8 mouse cellular contexts compared by ENCODE assay signal in the genomic region with DNA sequence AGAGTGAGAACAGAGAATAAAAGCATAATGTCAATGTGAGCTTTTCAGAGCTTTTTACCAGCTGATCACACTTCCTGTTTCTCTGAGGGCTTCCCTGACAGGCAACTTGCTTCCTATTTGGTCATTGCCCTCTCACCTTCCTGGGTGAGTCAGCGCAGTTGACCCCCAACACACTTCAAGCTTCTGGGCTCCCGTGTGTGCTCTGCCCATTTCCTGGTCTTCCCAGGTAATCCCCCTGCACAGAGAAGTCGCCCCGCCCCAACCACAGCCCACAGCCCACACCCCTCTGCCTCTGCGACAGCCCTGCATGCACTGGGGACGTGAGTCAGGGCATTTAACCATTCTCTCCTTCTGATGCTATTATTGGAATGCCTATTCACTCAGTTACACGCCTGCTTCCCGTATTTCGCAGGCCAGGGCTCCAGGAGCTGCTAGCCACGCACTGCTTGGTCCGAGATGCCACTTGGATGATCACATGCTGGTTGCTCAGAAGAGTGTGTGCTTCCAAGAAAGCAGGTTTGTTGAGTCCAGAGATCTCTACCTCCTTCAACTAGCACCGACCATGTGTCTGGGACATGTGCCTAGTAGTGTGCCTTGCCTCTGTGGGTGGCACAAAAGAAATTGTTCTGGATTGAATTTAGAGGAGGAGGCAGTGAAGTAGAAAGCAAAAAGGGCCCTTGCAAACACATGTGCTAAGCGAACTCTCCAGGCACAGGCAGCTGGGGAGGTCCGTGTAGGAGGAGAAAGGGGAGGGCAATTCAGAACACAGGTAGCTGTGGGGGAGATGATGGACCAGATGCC.
DNase-seq lines count a peak whose midpoint lies in the region; ATAC-seq and TF ChIP-seq lines count a peak whose summit lies in the region.

No protein-coding gene starts in this region.

- no peaks in the 10 kb centered on the region for H3K27me3 ChIP-seq in intestine, embryonic 15.5 days (replicated peaks)
- H3K27me3 ChIP-seq in liver, postnatal 0 days (ENCODE audit: insufficient read depth, low read length), result no peaks in the 10 kb centered on the region
- no peaks in the 10 kb centered on the region for H3K27me3 ChIP-seq in stomach, embryonic 15.5 days (replicated peaks)
- no peaks in the 10 kb centered on the region; the same call in 1 of the 2 replicates for H3K27me3 ChIP-seq in midbrain, embryonic 16.5 days (ENCODE audit: control insufficient read depth, insufficient read depth, low read depth, low read length)

- no peaks in the 10 kb centered on the region for H3K9me3 ChIP-seq in intestine, embryonic 15.5 days
- H3K9me3 ChIP-seq in liver, postnatal 0 days (ENCODE audit: low read length), result no peaks in the 10 kb centered on the region
- no peaks in the 10 kb centered on the region for H3K9me3 ChIP-seq in stomach, embryonic 15.5 days
- H3K9me3 ChIP-seq in midbrain, embryonic 16.5 days (replicated peaks; ENCODE audit: control insufficient read depth, low read length, poor library complexity, severe bottlenecking), result no peaks in the 10 kb centered on the region

- TF ChIP-seq EP300 in liver, postnatal 0 days (IDR thresholded peaks at IDR 0.05; ENCODE audit: low read depth), result no peak

- H3K27ac ChIP-seq in intestine, embryonic 15.5 days, result no peak overlapping the region
- peak overlapping the region; percentile 66; the same call in 1 of the 2 replicates for H3K27ac ChIP-seq in liver, postnatal 0 days (ENCODE audit: low read depth)
- 0 out of 2 replicates have a peak overlapping the region, but pooled peaks have one; percentile 26 for H3K27ac ChIP-seq in stomach, embryonic 15.5 days
- no peak overlapping the region for H3K27ac ChIP-seq in midbrain, embryonic 16.5 days (ENCODE audit: low read length)

- no peak overlapping the region for H3K4me3 ChIP-seq in intestine, embryonic 15.5 days (replicated peaks)
- H3K4me3 ChIP-seq in liver, postnatal 0 days (ENCODE audit: low read depth, low read length), result no peak overlapping the region
- no peak overlapping the region for H3K4me3 ChIP-seq in stomach, embryonic 15.5 days (replicated peaks)
- no peak overlapping the region for H3K4me3 ChIP-seq in midbrain, embryonic 16.5 days (ENCODE audit: low read depth, low read length)

- H3K36me3 ChIP-seq in intestine, embryonic 15.5 days, result no peaks in the 10 kb centered on the region
- no peaks in the 10 kb centered on the region for H3K36me3 ChIP-seq in liver, postnatal 0 days (replicated peaks; ENCODE audit: insufficient read depth, low read length)
- H3K36me3 ChIP-seq in stomach, embryonic 15.5 days, result no peaks in the 10 kb centered on the region
- H3K36me3 ChIP-seq in midbrain, embryonic 16.5 days (ENCODE audit: control insufficient read depth, insufficient read depth, low read length), result no peaks in the 10 kb centered on the region

- H3K9ac ChIP-seq in intestine, embryonic 15.5 days, result no peak overlapping the region
- peak overlapping the region; percentile 17; the same call in 1 of the 2 replicates for H3K9ac ChIP-seq in liver, postnatal 0 days (replicated peaks)
- no peak overlapping the region for H3K9ac ChIP-seq in stomach, embryonic 15.5 days
- no peak overlapping the region for H3K9ac ChIP-seq in midbrain, embryonic 16.5 days (ENCODE audit: low read depth, low read length)

- peak; percentile 25 for DNase-seq in embryo, embryonic 10 days (ENCODE audit: low spot score)
- DNase-seq in embryo, embryonic 9.5 days (ENCODE audit: extremely low spot score), result no peak
- DNase-seq in spleen, adult 12 weeks (ENCODE audit: low spot score), result peak; percentile 28
- no peak for DNase-seq in spleen, postnatal 14 days (ENCODE audit: low spot score in 2 of 2)
- peak; percentile 50 for DNase-seq in liver, postnatal 0 days

- peak overlapping the region; percentile 36; the same call in 1 of the 2 replicates for H3K4me2 ChIP-seq in intestine, embryonic 15.5 days (replicated peaks)
- peak overlapping the region; percentile 62 for H3K4me2 ChIP-seq in liver, postnatal 0 days (ENCODE audit: low read depth, low read length)
- peak overlapping the region; percentile 39 for H3K4me2 ChIP-seq in stomach, embryonic 15.5 days
- H3K4me2 ChIP-seq in midbrain, embryonic 16.5 days (ENCODE audit: low read length), result no peak overlapping the region

- H3K4me1 ChIP-seq in intestine, embryonic 15.5 days (replicated peaks), result no peaks in the 10 kb centered on the region
- H3K4me1 ChIP-seq in liver, postnatal 0 days (ENCODE audit: insufficient read depth), result peaks cover 43% of the 10 kb centered on the region
- H3K4me1 ChIP-seq in stomach, embryonic 15.5 days, result peaks cover 11% of the 10 kb centered on the region; the same call in 1 of the 2 replicates
- no peaks in the 10 kb centered on the region for H3K4me1 ChIP-seq in midbrain, embryonic 16.5 days (ENCODE audit: control insufficient read depth, insufficient read depth, low read length)

- no peak for TF ChIP-seq CTCF in liver, postnatal 0 days (IDR thresholded peaks at IDR 0.05; ENCODE audit: low read depth)

- ATAC-seq in intestine, embryonic 15.5 days, result peak; percentile 85
- peak; percentile 65 for ATAC-seq in liver, postnatal 0 days
- peak; percentile 80 for ATAC-seq in stomach, embryonic 15.5 days (ENCODE audit: insufficient read depth, low FRiP score, low read depth)
- no peak for ATAC-seq in midbrain, embryonic 16.5 days

- 38% methylated on average over 14 of the region's 14 CpGs for WGBS in intestine, embryonic 15.5 days
- 23% methylated on average over 14 of the region's 14 CpGs for WGBS in liver, postnatal 0 days (ENCODE audit: insufficient replicate concordance)
- WGBS in stomach, embryonic 15.5 days, result 39% methylated on average over 14 of the region's 14 CpGs
- 50% methylated on average over 14 of the region's 14 CpGs for WGBS in midbrain, embryonic 16.5 days

Comparison
In these comparisons a context has a peak if more than half of its experiments do, and no peak if none do; other contexts are left out.
1. DNase-seq: peak in embryo, embryonic 10 days (single experiment), spleen, adult 12 weeks (single experiment) and liver, postnatal 0 days (single experiment); none in embryo, embryonic 9.5 days (single experiment) and spleen, postnatal 14 days (0 of 2).
2. H3K27ac ChIP-seq: peak in liver, postnatal 0 days (single experiment) and stomach, embryonic 15.5 days (single experiment); none in intestine, embryonic 15.5 days (single experiment) and midbrain, embryonic 16.5 days (single experiment).